Mouse (Mus musculus) bone marrow macrophage, adult 2 months (primary cell): ENCODE results near the gene Pcbd2.

Experiments used
- CTCF ChIP-seq: IDR thresholded peaks from 2 replicates; pipeline ENCODE4 v1.5.1; 2012; ENCODE audit warnings: low read depth, mild to moderate bottlenecking, low read length, moderate library complexity
- POLR2A ChIP-seq: IDR thresholded peaks from 2 replicates; pipeline ENCODE4 v1.6.1; 2012; ENCODE audit warnings: mild to moderate bottlenecking, low read depth, low read length, borderline replicate concordance

DNA sequence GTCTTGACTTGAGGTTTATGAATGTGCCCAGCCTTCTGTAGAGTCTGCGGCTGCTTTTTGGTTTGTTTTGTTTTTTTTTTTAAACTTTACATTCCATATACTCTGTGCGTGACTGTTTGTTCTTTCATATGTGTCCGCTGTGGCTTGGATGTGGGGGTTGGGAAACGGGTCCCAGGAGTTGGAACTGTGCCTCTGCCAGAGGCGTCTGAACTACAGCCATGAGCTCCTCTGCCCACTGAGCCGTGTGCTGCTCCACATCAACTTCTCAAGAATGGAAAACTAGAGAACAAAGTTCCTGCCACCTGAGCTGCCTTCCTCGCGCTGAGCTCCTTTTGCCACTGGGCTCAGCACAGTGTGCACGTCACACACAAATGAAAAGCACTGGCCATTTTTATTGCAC, 45.0 kb upstream of the Pcbd2 start:
- no peak for TF ChIP-seq POLR2A
- TF ChIP-seq CTCF = no peak
